Mouse (Mus musculus) stomach, embryonic 15.5 days (tissue): ENCODE results near the gene Fam71e1. TPM values are rescaled to one million over a fixed set of nuclear protein-coding genes. Genes with fewer than 3 reads are reported as not detected.

Experiments used
- ATAC-seq: fragments of 200-750 bp; cut with Nextera tagmentation; 2 replicates; pipeline ENCODE4 v1.8.0; 2017; ENCODE audit warnings: low read depth, moderate number of reproducible peaks, moderate TSS enrichment; ENCODE audit not compliant: insufficient read depth, low FRiP score
- H3K27ac ChIP-seq: fragments of 300-500 bp; sonication (generic); 2 replicates; pipeline ENCODE4 v1.5.1; 2015; ENCODE audit warnings: mild to moderate bottlenecking, inconsistent platforms
- H3K27me3 ChIP-seq: fragments of 300-500 bp; sonication (generic); replicated peaks from 2 replicates; pipeline ENCODE4 v1.6.1; 2015; ENCODE audit warnings: inconsistent platforms
- H3K36me3 ChIP-seq: fragments of 300-500 bp; sonication (generic); 2 replicates; pipeline ENCODE4 v1.6.1; 2015; ENCODE audit warnings: inconsistent platforms
- H3K4me1 ChIP-seq: fragments of 300-500 bp; sonication (generic); 2 replicates; pipeline ENCODE4 v1.6.1; 2015; ENCODE audit warnings: inconsistent platforms
- H3K4me2 ChIP-seq: fragments of 300-500 bp; sonication (generic); 2 replicates; pipeline ENCODE4 v1.6.1; 2015; ENCODE audit warnings: mild to moderate bottlenecking, inconsistent platforms
- H3K4me3 ChIP-seq: fragments of 300-500 bp; sonication (generic); replicated peaks from 2 replicates; pipeline ENCODE4 v1.5.1; 2015; ENCODE audit warnings: inconsistent platforms
- H3K9ac ChIP-seq: fragments of 300-500 bp; sonication (generic); 2 replicates; pipeline ENCODE4 v1.6.1; 2015; ENCODE audit warnings: inconsistent platforms
- H3K9me3 ChIP-seq: fragments of 300-500 bp; sonication (generic); 2 replicates; pipeline ENCODE4 v1.6.1; 2016; ENCODE audit warnings: inconsistent platforms
- WGBS: fragments of 180-500 bp; shearing (Covaris S2); methylation state at CpG from one replicate; pipeline ENCODE4 v1.1.7; 2015; 5-methylcytosine and 5-hydroxymethylcytosine counted together
- polyA plus RNA-seq: library from polyadenylated mRNA; unstranded; fragments of >200 nt; fragmentation: Nextera tagmentation; extraction: Ambion mirVana; gene quantifications from 2 replicates; pipeline ENCODE4 v1.2.1, GENCODE M21; 2015

Gene Fam71e1
- polyA plus RNA-seq, 1 experiment from 2014 or later = 9.1 TPM

- Histone ChIP-seq H3K27me3 (no peaks in the 10 kb centered on the region), H3K27ac (no peak overlapping the region), H3K9ac (no peak overlapping the region; the same call in 1 of the 2 replicates), H3K4me3 (no peak overlapping the region), H3K4me1 (peaks cover 13% of the 10 kb centered on the region), H3K4me2 (no peak overlapping the region), H3K9me3 (no peaks in the 10 kb centered on the region), H3K36me3 (peaks cover 32% of the 10 kb centered on the region)
- ATAC-seq = no peak
- WGBS = 93% methylated on average over 5 of the region's 5 CpGs
Observed at GRCm38 (mm10) chr7:44491391-44491790, 5.0 kb upstream of the Fam71e1 start.

- Histone ChIP-seq H3K4me2 (no peak overlapping the region), H3K4me3 (no peak overlapping the region), H3K9ac (no peak overlapping the region), H3K9me3 (no peaks in the 10 kb centered on the region), H3K27me3 (no peaks in the 10 kb centered on the region), H3K36me3 (peaks cover 32% of the 10 kb centered on the region), H3K4me1 (peaks cover 13% of the 10 kb centered on the region), H3K27ac (no peak overlapping the region)
- no peak for ATAC-seq
- 91% methylated on average over 21 of the region's 21 CpGs for WGBS
Observed at GRCm38 (mm10) chr7:44492166-44492826, 4.1 kb upstream of the Fam71e1 start.

- H3K27me3 ChIP-seq = no peaks in the 10 kb centered on the region
- H3K9ac ChIP-seq = no peak overlapping the region
- no peak overlapping the region for H3K4me3 ChIP-seq
- H3K4me2 ChIP-seq = no peak overlapping the region
- no peak overlapping the region for H3K27ac ChIP-seq
- H3K4me1 ChIP-seq = peaks cover 13% of the 10 kb centered on the region
- ATAC-seq = no peak
- 91% methylated on average over 12 of the region's 12 CpGs for WGBS
- no peaks in the 10 kb centered on the region for H3K9me3 ChIP-seq
- peaks cover 26% of the 10 kb centered on the region for H3K36me3 ChIP-seq
Observed at GRCm38 (mm10) chr7:44494681-44495080, 1.7 kb upstream of the Fam71e1 start.

- peak overlapping the region; percentile 72 for H3K4me2 ChIP-seq
- WGBS = 78% methylated on average over 7 of the region's 7 CpGs
Observed at GRCm38 (mm10) chr7:44495086-44495485, 1.3 kb upstream of the Fam71e1 start.

GRCm38 (mm10) chr7:44496771-44497109 is 359 bp downstream of the Fam71e1 start:
- Histone ChIP-seq H3K4me2 (peak overlapping the region; percentile 95), H3K9ac (peak overlapping the region; percentile 45), H3K27ac (peak overlapping the region; percentile 77), H3K4me1 (peaks cover 13% of the 10 kb centered on the region), H3K9me3 (no peaks in the 10 kb centered on the region), H3K36me3 (peaks cover 7% of the 10 kb centered on the region; the same call in 1 of the 2 replicates), H3K27me3 (no peaks in the 10 kb centered on the region), H3K4me3 (peak overlapping the region; percentile 77)
- ATAC-seq = no peak
- WGBS = 1% methylated on average over 26 of the region's 26 CpGs

More at GRCm38 (mm10) chr7:44495086-44495485, 1.3 kb upstream of the Fam71e1 start:
- Histone ChIP-seq H3K27ac (no peak overlapping the region), H3K4me1 (peaks cover 13% of the 10 kb centered on the region), H3K9me3 (no peaks in the 10 kb centered on the region), H3K27me3 (no peaks in the 10 kb centered on the region), H3K9ac (no peak overlapping the region), H3K4me3 (peak overlapping the region; percentile 77; the same call in 1 of the 2 replicates), H3K36me3 (peaks cover 23% of the 10 kb centered on the region)
- ATAC-seq = no peak

- Histone ChIP-seq H3K36me3 (peaks cover under 1% of the 10 kb centered on the region; the same call in 1 of the 2 replicates), H3K4me2 (peak overlapping the region; percentile 95), H3K4me3 (peak overlapping the region; percentile 77), H3K9me3 (no peaks in the 10 kb centered on the region), H3K9ac (no peak overlapping the region), H3K27ac (0 out of 2 replicates have a peak overlapping the region, but pooled peaks have one; percentile 77), H3K27me3 (no peaks in the 10 kb centered on the region), H3K4me1 (peaks cover 13% of the 10 kb centered on the region)
- WGBS = 66% methylated on average over 10 of the region's 10 CpGs
- ATAC-seq = no peak
Observed at GRCm38 (mm10) chr7:44497361-44498055, 1.1 kb downstream of the Fam71e1 start.

GRCm38 (mm10) chr7:44498922-44499321 is 2.5 kb downstream of the Fam71e1 start:
- Histone ChIP-seq H3K4me1 (peaks cover 13% of the 10 kb centered on the region), H3K27me3 (no peaks in the 10 kb centered on the region), H3K9ac (no peak overlapping the region), H3K4me2 (no peak overlapping the region), H3K4me3 (no peak overlapping the region), H3K36me3 (no peaks in the 10 kb centered on the region), H3K9me3 (no peaks in the 10 kb centered on the region), H3K27ac (no peak overlapping the region)
- no peak for ATAC-seq
- WGBS = 72% methylated on average over 1 of the region's 1 CpGs

- H3K4me1 ChIP-seq = peaks cover 8% of the 10 kb centered on the region
- ATAC-seq = no peak
- no peak overlapping the region for H3K4me3 ChIP-seq
- H3K27me3 ChIP-seq = no peaks in the 10 kb centered on the region
- H3K36me3 ChIP-seq = no peaks in the 10 kb centered on the region
- 52% methylated on average over 20 of the region's 20 CpGs for WGBS
- H3K27ac ChIP-seq = no peak overlapping the region
- no peak overlapping the region for H3K9ac ChIP-seq
- H3K4me2 ChIP-seq = no peak overlapping the region
- no peaks in the 10 kb centered on the region for H3K9me3 ChIP-seq
Observed at GRCm38 (mm10) chr7:44500046-44500445, 3.7 kb downstream of the Fam71e1 start.

GRCm38 (mm10) chr7:44501563-44502115 is 5.3 kb downstream of the Fam71e1 start:
- no peak overlapping the region for H3K27ac ChIP-seq
- H3K9ac ChIP-seq = no peak overlapping the region
- no peaks in the 10 kb centered on the region for H3K9me3 ChIP-seq
- H3K27me3 ChIP-seq = no peaks in the 10 kb centered on the region
- H3K4me1 ChIP-seq = no peaks in the 10 kb centered on the region; the same call in 1 of the 2 replicates
- H3K4me2 ChIP-seq = no peak overlapping the region
- WGBS = 33% methylated on average over 5 of the region's 5 CpGs
- no peaks in the 10 kb centered on the region for H3K36me3 ChIP-seq
- ATAC-seq = no peak
- H3K4me3 ChIP-seq = no peak overlapping the region

- H3K9me3 ChIP-seq = no peaks in the 10 kb centered on the region
- ATAC-seq = no peak
- H3K27ac ChIP-seq = no peak overlapping the region
Observed at GRCm38 (mm10) chr7:44507491-44507890, 11.1 kb downstream of the Fam71e1 start.

GRCm38 (mm10) chr7:44519240-44519913 is 23.0 kb downstream of the Fam71e1 start:
- H3K4me1 ChIP-seq = no peaks in the 10 kb centered on the region
- peaks cover 14% of the 10 kb centered on the region; the same call in 1 of the 2 replicates for H3K27me3 ChIP-seq
- WGBS = 64% methylated on average over 9 of the region's 9 CpGs
- ATAC-seq = no peak
- H3K9me3 ChIP-seq = no peaks in the 10 kb centered on the region
- no peak overlapping the region for H3K4me3 ChIP-seq
- no peak overlapping the region for H3K4me2 ChIP-seq
- H3K27ac ChIP-seq = no peak overlapping the region
- H3K36me3 ChIP-seq = no peaks in the 10 kb centered on the region
- H3K9ac ChIP-seq = no peak overlapping the region

More at GRCm38 (mm10) chr7:44507491-44507890, 11.1 kb downstream of the Fam71e1 start:
- no peaks in the 10 kb centered on the region for H3K4me1 ChIP-seq
- H3K4me2 ChIP-seq = no peak overlapping the region
- no peak overlapping the region for H3K9ac ChIP-seq
- H3K27me3 ChIP-seq = no peaks in the 10 kb centered on the region; the same call in 1 of the 2 replicates
- H3K36me3 ChIP-seq = no peaks in the 10 kb centered on the region
- H3K4me3 ChIP-seq = no peak overlapping the region
